Mouse (Mus musculus) embryonic facial prominence, embryonic 14.5 days (tissue): ENCODE results near the gene Fpr2. TPM values are rescaled to one million over a fixed set of nuclear protein-coding genes. Genes with fewer than 3 reads are reported as not detected.
"Not testable (repeated sequence)": the region's sequence is repeated elsewhere in the genome, so short reads cannot be mapped to it uniquely, and the experiment has no call there.

ENCODE experiments used
- ATAC-seq: fragments of 200-750 bp; cut with Nextera tagmentation; 2 replicates; pipeline ENCODE4 v1.8.0; 2017; ENCODE audit warnings: low read depth, moderate number of reproducible peaks, moderate TSS enrichment
- DNase-seq: peaks from one replicate; pipeline ENCODE4 v3.0.0-alpha.2; 2015; ENCODE audit warnings: low spot score
- H3K27ac ChIP-seq: fragments of 300-500 bp; sonication (generic); replicated peaks from 2 replicates; pipeline ENCODE4 v1.5.1; 2014; ENCODE audit warnings: low read depth, mild to moderate bottlenecking, low read length, moderate library complexity
- H3K27me3 ChIP-seq: fragments of 300-500 bp; sonication (generic); replicated peaks from 2 replicates; pipeline ENCODE4 v1.6.1; 2014; ENCODE audit warnings: low read length; ENCODE audit not compliant: control insufficient read depth, insufficient read depth
- H3K36me3 ChIP-seq: fragments of 300-500 bp; sonication (generic); 2 replicates; pipeline ENCODE4 v1.6.1; 2014; ENCODE audit warnings: low read length, mixed read lengths; ENCODE audit not compliant: control insufficient read depth, insufficient read depth
- H3K4me1 ChIP-seq: fragments of 300-500 bp; sonication (generic); 2 replicates; pipeline ENCODE4 v1.6.1; 2014; ENCODE audit warnings: antibody characterized with exemption, low read length; ENCODE audit not compliant: control insufficient read depth, insufficient read depth
- H3K4me2 ChIP-seq: fragments of 300-500 bp; sonication (generic); 2 replicates; pipeline ENCODE4 v1.6.1; 2014; ENCODE audit warnings: low read depth, mild to moderate bottlenecking, low read length, moderate library complexity, mixed read lengths
- H3K4me3 ChIP-seq: fragments of 300-500 bp; sonication (generic); 2 replicates; pipeline ENCODE4 v1.5.1; 2014; ENCODE audit warnings: low read depth, mild to moderate bottlenecking, low read length
- H3K9ac ChIP-seq: fragments of 300-500 bp; sonication (generic); 2 replicates; pipeline ENCODE4 v1.6.1; 2014; ENCODE audit warnings: low read depth, mild to moderate bottlenecking, low read length, moderate library complexity, mixed read lengths
- H3K9me3 ChIP-seq: fragments of 300-500 bp; sonication (generic); 2 replicates; pipeline ENCODE4 v1.6.1; 2016; ENCODE audit warnings: low read length; ENCODE audit not compliant: control insufficient read depth
- WGBS: fragments of 180-500 bp; shearing (Covaris S2); extraction: QIAGEN DNeasy Blood & Tissue Kit; methylation state at CpG from one replicate; pipeline ENCODE4 v1.1.7; 2014; 5-methylcytosine and 5-hydroxymethylcytosine counted together
- polyA plus RNA-seq: library from polyadenylated mRNA; unstranded; fragments of >200 nt; fragmentation: Nextera tagmentation; extraction: Ambion mirVana; gene quantifications from 2 replicates; pipeline ENCODE4 v1.2.1, GENCODE M21; 2014

Fpr2 gene
- 0.34 and 1.1 TPM in 2 replicates for polyA plus RNA-seq

DNA sequence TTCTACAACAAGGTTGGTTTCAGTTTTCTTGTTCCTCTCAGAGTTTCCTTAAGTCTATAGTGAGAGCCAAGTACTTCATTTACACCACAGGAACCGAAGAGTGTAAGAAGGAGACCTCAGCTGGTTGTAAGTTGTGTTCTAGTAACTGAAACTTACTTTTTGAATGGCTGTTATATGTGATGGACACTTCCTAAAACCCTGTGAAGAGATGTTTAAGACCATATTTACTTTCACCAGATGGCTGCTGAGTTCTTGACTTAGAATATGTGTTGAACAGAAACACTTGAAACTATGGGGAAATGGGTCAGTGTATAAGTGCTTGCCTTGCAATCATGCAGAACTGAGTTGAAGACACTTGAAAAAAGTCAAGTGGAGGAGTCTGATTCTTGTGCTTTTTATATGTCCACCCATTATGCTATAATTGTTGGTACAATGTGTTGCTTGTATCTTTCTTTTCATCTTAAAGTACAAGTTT is at the start of gene Fpr2, which contains the start of gene Fpr3:
Fpr2 (plus strand) TSS at position 51 of the 475 bp plus-strand sequence.
Fpr3 (plus strand) TSS at position 79 of the 475 bp plus-strand sequence.
- H3K9ac ChIP-seq = no peak within 1 kb of the TSS
- WGBS = 66% methylated on average over 1 of the region's 1 CpGs
- no peaks in the 10 kb centered on the region for H3K9me3 ChIP-seq
- no peaks in the 10 kb centered on the region for H3K36me3 ChIP-seq
- no peak within 1 kb of the TSS for H3K27ac ChIP-seq
- H3K4me2 ChIP-seq = no peak within 1 kb of the TSS
- no peak within 1 kb of the TSS for H3K4me3 ChIP-seq
- no peaks in the 10 kb centered on the region for H3K27me3 ChIP-seq
- no peak for DNase-seq
- H3K4me1 ChIP-seq = no peaks in the 10 kb centered on the region
- no peak for ATAC-seq

DNA sequence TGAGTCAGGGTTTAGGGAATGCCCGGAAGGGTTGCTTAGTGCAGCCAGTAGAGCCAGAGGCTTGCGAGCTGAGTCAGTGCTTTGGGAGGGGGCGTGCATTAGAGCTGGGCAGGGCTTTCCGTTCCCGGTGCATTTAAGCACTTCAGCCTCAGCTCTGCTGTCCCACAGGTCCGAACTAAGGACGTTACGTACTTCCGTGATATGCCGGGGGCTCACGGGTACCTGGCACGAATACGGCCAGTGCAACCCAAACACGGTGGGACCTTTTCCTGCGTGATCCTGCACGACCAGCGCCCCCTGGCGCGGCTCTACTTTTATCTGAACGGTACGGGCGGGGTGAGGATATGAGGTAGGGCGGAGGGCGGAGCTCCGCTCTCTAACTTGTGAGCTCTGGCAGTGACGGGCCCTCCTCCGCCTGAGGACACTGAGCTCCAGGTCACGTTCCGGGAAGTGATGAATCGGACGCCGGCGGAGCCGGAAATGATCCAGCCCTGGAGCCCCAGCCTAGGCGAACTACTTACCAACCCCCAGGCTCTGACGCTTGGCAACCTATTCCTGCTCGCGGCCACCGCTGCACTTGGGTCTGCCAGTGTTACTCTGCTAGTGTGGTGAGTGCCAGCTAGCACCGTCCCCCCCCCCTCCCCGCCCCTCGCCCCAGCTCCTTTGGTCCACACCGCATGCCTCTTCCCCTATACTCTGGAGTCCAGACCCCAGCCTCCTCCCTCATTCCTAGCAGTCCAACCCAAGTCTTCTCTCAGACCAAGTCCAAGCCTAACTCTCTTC is 49.5 kb upstream of the Fpr2 start:
- peak overlapping the region; percentile 74 for H3K4me2 ChIP-seq
- DNase-seq (peak; percentile 97), ATAC-seq (peak; percentile 96)
- H3K36me3 ChIP-seq = peaks cover 67% of the 10 kb centered on the region
- H3K27me3 ChIP-seq = no peaks in the 10 kb centered on the region
- H3K27ac ChIP-seq = peak overlapping the region; percentile 87
- 1% methylated on average over 17 of the region's 43 CpGs for WGBS
- H3K4me1 ChIP-seq = peaks cover 16% of the 10 kb centered on the region
- peak overlapping the region; percentile 43 for H3K4me3 ChIP-seq
- H3K9me3 ChIP-seq = no peaks in the 10 kb centered on the region
- peak overlapping the region; percentile 68 for H3K9ac ChIP-seq

DNA sequence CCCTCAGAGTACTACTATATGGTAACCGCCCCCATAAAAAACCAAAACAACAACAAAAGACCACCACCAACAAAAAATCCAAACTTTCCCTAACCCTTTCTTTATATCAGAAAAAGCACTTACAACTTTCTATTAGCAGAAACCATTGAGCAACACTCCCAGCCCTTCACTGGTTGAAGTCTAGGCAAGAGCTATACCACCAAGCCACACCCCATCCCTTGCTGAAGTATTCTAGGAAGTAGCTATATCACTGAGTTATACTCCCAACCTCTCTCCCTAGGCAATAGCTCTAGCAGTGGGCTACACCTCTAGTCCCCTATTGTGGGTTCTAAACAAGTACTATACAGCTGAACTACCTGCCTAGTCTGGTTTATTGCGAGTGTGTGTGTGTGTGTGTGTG is 48.3 kb upstream of the Fpr2 start:
- Histone ChIP-seq H3K9ac (no peak overlapping the region), H3K4me2 (no peak overlapping the region), H3K9me3 (no peaks in the 10 kb centered on the region), H3K4me3 (no peak overlapping the region), H3K36me3 (peaks cover 56% of the 10 kb centered on the region), H3K27me3 (no peaks in the 10 kb centered on the region), H3K27ac (no peak overlapping the region), H3K4me1 (peaks cover 15% of the 10 kb centered on the region)
- no peak for ATAC-seq
- WGBS = 90% methylated on average over 2 of the region's 2 CpGs
- no peak for DNase-seq

DNA sequence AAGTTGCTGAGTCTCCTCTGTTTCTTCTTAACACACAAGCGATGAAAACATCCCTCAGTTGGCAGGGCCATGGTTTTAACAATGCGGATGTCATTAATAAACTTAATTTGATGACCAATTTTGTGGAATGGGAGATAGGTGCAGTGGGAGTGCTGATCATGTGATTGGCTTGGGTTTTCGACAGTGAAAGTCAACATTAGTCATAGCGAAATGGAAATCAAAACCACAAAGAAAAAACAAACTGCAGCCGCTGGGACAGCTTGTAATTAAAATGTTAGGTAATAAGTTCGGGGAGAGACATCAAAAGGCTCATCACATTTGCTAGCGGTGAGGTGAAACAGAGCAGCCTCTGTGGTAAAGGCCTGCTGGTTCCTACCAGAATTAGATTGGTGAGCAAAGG is 46.8 kb upstream of the Fpr2 start:
- ATAC-seq (no peak), DNase-seq (no peak)
- no peak overlapping the region for H3K4me3 ChIP-seq
- H3K36me3 ChIP-seq = peaks cover 52% of the 10 kb centered on the region
- H3K27ac ChIP-seq = no peak overlapping the region
- peaks cover 7% of the 10 kb centered on the region for H3K4me1 ChIP-seq
- H3K9ac ChIP-seq = no peak overlapping the region
- H3K9me3 ChIP-seq = no peaks in the 10 kb centered on the region
- no peaks in the 10 kb centered on the region for H3K27me3 ChIP-seq
- WGBS = 82% methylated on average over 7 of the region's 7 CpGs
- no peak overlapping the region for H3K4me2 ChIP-seq

DNA sequence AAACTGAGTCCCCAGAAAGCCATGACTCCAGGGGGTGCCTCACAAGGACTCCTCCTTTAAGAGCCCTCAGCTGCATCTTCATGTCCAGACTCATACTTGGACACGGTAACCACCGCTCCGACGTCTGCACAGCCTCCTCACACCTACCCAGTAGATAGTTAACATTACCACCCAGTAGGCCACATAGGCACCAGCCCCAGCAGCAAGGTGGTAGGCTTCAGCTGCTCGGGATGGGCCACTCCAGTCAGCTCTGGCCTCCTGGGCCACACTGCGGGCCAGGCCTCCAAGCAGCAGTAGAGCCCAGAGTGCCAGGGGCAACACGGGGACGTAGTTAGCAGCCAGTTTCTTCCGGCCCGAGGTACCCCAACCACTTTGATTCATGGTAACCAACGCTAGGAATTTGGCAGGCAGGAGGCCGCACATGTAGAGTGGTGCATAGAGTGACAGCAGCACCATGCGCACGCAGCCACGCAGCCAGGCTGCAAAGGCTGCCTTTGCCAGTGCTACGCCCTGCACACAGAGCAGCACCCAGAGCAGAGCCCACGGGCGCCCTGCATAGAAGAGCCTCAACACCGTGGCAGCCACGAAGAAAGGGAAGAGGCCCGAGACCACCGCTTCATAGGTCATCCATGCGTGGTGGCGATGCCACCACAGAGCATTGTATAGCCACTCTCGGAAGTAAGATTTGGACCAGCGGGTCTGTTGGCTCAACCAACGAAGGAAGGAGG is 43.9 kb upstream of the Fpr2 start:
- H3K4me2 ChIP-seq = no peak overlapping the region
- H3K36me3 ChIP-seq = peaks cover 43% of the 10 kb centered on the region
- H3K9ac ChIP-seq = no peak overlapping the region
- DNase-seq = no peak
- WGBS = 73% methylated on average over 27 of the region's 27 CpGs
- no peaks in the 10 kb centered on the region; the same call in 1 of the 2 replicates for H3K4me1 ChIP-seq
- H3K27me3 ChIP-seq = no peaks in the 10 kb centered on the region
- H3K27ac ChIP-seq = no peak overlapping the region
- H3K9me3 ChIP-seq = no peaks in the 10 kb centered on the region
- ATAC-seq = peak; percentile 53
- no peak overlapping the region for H3K4me3 ChIP-seq

DNA sequence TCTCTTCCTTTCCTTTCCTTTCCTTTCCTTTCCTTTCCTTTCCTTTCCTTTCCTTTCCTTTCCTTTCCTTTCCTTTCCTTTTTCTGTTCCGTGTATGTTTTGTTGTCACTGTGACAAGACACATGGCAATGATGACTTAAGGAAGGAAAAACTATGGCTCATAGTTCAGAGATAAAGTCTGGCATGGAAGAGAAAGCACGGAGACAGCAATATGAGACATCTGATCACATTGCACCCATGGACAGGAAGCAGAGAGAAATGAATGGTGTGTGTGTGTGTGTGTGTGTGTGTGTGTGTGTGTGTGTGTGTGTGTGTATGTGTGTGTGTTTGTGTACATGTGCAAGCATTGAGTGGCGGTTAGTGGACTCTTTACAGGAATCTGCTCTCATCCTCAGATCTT is 43.0 kb upstream of the Fpr2 start:
- peaks cover 34% of the 10 kb centered on the region for H3K36me3 ChIP-seq

DNA sequence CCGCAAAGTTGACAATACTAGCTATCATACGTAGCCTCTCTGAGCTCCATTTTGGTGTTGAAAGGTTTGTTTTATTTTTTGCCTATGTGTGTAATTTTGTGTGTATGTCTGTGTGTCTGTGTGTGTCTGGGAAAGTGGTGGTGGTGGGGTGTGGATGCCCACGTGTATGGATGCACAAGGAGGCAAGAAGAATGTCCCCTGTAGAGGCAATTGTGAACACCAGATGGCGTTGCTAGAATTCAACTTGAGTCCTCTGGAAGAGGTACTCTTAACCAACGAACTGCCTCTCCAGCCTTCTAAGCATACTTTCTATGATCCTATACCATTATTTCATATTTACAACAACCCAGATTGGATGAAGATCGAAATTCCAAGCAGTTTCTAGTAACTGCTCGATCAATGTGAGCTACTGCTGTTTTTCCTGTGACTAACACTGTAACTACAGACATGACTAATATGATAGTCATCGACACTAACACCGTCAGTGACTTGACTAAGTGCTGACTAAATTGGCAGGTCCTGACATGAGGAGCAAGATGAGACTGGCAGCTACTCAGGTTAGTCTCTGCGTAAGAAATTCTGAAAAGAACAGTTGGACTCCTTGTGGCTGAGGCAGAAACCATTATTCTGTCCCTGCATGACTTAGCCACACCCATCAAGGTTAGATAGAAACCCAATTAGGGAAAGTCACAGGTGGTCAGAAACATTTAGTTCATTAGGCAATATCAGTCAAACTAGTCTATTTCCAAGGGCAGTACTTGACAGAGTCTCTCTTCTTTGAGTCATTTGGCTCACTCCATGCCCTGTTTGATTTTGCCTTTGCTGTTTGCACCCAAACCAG is 42.2 kb upstream of the Fpr2 start:
- H3K9ac ChIP-seq = no peak overlapping the region
- 0 out of 2 replicates have a peak, but pooled peaks cover 4% of the 10 kb centered on the region for H3K27me3 ChIP-seq
- DNase-seq (no peak), ATAC-seq (no peak)
- no peak overlapping the region for H3K27ac ChIP-seq
- H3K4me3 ChIP-seq = no peak overlapping the region
- H3K9me3 ChIP-seq = no peaks in the 10 kb centered on the region
- no peak overlapping the region for H3K4me2 ChIP-seq
- 73% methylated on average over 10 of the region's 10 CpGs for WGBS
- no peaks in the 10 kb centered on the region for H3K4me1 ChIP-seq
- H3K36me3 ChIP-seq = peaks cover 26% of the 10 kb centered on the region

More for the DNA sequence above, 43.0 kb upstream of the Fpr2 start:
- H3K4me2 ChIP-seq, ATAC-seq, H3K9ac ChIP-seq, H3K27ac ChIP-seq, H3K4me1 ChIP-seq, DNase-seq, H3K9me3 ChIP-seq, H3K27me3 ChIP-seq, H3K4me3 ChIP-seq: not testable (repeated sequence)
- WGBS = 82% methylated on average over 3 of the region's 3 CpGs

DNA sequence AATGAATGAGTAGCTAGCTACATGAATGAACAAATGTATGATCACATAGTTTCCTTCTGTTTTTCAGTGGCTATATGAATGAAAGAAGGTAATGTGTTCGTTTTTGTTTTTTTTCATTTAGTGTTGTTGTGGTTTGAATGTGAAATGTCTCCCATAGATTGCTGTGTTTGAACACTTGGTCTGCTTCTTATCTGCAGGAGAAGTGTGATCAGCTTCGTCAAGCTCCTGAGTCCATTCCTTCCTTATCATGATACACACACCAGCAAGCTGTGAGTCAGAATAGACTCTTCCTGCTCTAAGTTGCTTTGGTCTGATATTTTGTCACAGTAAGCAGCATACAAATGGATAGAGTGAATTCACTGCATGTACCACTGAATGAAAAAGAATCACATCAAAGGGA is 38.6 kb upstream of the Fpr2 start:
- no peak overlapping the region for H3K4me3 ChIP-seq
- no peak overlapping the region for H3K27ac ChIP-seq
- 78% methylated on average over 2 of the region's 2 CpGs for WGBS
- no peak overlapping the region for H3K9ac ChIP-seq
- ATAC-seq (no peak), DNase-seq (no peak)
- H3K36me3 ChIP-seq = no peaks in the 10 kb centered on the region
- H3K9me3 ChIP-seq = no peaks in the 10 kb centered on the region
- H3K4me1 ChIP-seq = no peaks in the 10 kb centered on the region
- H3K27me3 ChIP-seq = 0 out of 2 replicates have a peak, but pooled peaks cover 4% of the 10 kb centered on the region
- H3K4me2 ChIP-seq = no peak overlapping the region
